Mouse (Mus musculus): ENCODE data around the gene Fam205a1.
A peak's percentile ranks its signal among the peaks of the same experiment; 100 is the strongest.
"Not testable (repeated sequence)": the region's sequence is repeated elsewhere in the genome, so short reads cannot be mapped to it uniquely, and the experiment has no call there.

The Fam205a1 gene

GRCm38 (mm10) chr4:42853788-42854187, at the start of gene Fam205a1:
Fam205a1 (minus strand) TSS chr4:42853888.
- DNase-seq (ENCODE audit: low spot score): not testable (repeated sequence)

DNA sequence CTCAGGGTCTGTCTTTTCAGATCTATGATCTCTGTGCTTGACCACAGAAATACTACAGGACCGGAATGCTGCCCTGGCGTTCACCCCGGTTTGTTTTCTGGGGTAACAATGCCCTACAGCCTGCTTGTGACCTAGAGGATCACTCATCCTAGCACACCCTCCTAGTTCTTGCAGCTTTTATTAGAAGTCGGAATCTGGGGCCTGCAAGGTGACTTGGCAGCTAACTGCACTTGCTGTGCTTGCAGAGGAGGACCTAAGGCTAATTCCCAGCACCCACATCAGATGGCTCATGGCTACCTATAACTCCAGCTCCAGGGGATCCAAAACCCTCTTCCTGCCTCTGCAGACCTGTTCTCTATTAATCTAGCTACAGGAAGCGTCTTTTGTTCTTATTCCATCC, 49.0 kb upstream of the Fam205a1 start:
- no peak for DNase-seq (ENCODE audit: low spot score)

DNA sequence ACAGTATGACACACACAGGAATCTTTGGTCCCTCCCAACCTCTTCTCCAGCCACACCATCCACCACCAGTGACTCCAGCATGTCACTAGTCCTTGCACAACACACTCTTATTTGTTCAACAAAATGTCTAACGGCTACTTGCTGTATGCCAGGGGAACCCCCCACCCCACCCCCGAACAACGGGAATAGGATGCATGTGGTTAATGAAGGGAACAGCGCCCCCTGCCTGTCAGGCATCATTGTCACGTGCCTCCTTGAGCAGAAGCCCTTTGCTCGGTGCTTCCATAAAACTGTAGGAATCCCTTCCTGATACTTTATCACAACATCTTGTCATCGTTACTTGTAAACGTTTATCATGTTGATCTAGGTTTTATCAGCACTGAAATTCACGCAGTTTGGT, 48.5 kb upstream of the Fam205a1 start:
- peak; percentile 16 for DNase-seq (ENCODE audit: low spot score)

GRCm38 (mm10) chr4:42900878-42901277, 47.2 kb upstream of the Fam205a1 start:
- DNase-seq (ENCODE audit: low spot score): no peak

- DNase-seq (ENCODE audit: low spot score): no peak
Observed at GRCm38 (mm10) chr4:42898914-42899313, 45.2 kb upstream of the Fam205a1 start.

- no peak for DNase-seq (ENCODE audit: low spot score)
Observed at GRCm38 (mm10) chr4:42895118-42895517, 41.4 kb upstream of the Fam205a1 start.

DNA sequence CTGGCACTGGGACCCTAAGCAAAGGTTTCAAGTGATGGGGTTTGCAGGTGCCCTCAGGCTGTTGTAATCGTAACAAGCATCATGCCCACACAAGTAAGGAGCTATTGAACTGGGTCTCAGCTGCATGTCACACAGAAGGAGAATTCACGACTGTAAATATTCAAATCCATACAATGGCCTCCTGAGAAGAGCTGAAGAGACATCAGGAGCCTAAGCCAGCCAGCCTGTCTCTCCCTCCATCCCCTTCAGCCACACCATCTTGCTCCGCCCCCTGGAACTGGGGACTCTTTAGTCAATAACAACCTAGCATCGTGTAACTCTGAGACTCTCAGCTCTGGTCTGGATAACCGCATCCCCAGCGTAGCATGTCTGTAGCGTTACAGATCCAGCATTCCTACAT, 37.5 kb upstream of the Fam205a1 start:
- DNase-seq (ENCODE audit: low spot score): no peak

- DNase-seq (ENCODE audit: low spot score): no peak
Observed at GRCm38 (mm10) chr4:42888806-42889205, 35.1 kb upstream of the Fam205a1 start.

DNA sequence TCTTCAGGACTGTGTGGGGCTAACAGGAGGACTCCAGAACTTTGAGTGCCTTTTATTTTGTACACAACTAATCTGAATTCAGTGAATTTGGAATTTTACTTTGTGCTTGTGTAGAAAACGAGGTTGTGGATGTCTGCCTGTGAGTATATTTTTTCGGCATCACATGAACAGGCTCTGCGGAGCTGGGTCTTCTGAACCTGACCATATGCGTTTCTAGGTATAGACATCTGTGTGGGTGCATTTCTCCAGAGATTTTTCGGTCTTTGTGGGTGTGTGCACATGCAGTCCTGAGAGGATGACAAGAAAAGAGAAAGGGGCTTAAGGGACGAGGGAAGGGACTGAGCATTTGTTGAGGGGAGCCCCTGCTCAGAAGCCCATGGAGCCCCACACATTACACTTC, 33.2 kb upstream of the Fam205a1 start:
- no peak for DNase-seq (ENCODE audit: low spot score)

DNA sequence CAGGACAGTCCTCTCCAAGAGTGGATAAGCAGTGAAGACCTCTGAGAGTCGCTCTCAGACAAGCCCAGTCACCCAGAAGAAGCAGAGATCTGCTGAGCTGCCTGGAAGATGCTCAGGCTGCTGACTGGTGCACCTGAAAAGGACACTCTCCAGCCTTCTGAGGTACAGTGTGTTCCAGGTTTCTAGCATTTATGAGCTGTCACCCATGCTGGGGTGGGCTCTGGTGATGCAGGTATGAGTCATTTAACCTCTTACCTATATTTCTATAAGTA, 26.9 kb upstream of the Fam205a1 start:
- no peak for DNase-seq (ENCODE audit: low spot score)

- no peak for DNase-seq (ENCODE audit: low spot score)
Observed at GRCm38 (mm10) chr4:42879829-42880676, 26.4 kb upstream of the Fam205a1 start.

- DNase-seq (ENCODE audit: low spot score): no peak
Observed at GRCm38 (mm10) chr4:42877657-42878056, 24.0 kb upstream of the Fam205a1 start.

GRCm38 (mm10) chr4:42876586-42877291, 23.1 kb upstream of the Fam205a1 start:
- no peak for DNase-seq (ENCODE audit: low spot score)

DNA sequence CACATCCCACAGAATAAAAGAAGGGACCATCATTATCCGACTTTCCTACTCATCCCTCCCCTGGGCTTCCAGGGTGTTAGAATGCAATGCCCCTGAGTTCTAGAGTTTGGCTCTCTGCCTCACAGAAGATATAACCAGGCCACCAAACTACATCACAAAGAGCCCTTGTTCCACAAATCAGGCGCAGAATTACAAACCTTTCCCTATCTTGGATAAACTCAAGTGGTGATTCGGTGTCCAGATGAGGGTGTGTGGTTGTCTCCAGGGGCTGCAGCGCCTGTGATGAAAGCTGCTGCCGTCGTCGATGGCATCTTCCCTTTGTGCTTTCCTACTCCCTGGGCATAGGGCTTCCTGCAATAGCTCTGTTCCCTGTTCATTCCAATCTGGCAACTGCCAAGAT, 20.4 kb upstream of the Fam205a1 start, which contains the start of gene Fam205c:
TSS of gene Fam205c (minus strand) at position 101 of the 400 bp plus-strand sequence.
- DNase-seq (ENCODE audit: low spot score): no peak

GRCm38 (mm10) chr4:42872746-42873435, 19.2 kb upstream of the Fam205a1 start:
- DNase-seq (ENCODE audit: low spot score): peak; percentile 29

DNA sequence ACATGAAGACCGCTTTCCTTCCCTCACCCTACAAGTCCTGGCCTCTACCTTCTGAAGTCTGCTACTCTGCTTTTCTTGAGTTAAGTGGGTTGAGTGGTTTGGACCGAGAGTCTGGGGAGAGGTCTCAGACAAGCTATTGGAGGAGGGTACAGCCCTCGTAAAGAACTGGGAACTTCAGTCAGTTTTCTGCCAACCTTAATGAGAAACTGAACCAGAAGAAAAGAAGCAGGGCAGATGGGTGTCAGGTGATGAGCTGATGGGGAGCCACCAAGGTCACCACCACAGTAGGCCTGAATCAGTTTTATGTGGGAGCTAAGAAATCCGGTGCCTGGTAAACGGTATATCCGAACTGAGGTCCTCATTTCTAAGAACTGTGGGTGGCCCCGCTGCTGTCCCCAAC, 18.5 kb upstream of the Fam205a1 start:
- no peak for DNase-seq (ENCODE audit: low spot score)

DNA sequence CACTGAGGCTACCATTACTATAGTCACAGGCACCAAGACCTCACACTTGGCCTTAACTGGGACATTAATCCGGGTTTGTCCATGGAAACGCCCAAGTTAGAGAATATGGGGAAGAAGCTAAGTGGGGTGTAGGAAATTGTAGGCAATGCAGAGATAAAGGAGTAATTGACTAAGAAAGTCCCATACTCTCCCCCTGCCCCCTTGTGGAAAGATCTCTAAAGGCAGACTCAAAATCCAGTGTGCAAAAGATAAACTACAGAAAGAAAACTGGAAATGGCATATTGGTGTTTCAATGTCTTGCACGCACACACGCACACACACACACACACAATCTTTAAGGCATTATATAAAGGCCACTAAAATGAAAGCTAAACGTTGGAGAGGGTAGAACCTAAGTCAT, 17.1 kb upstream of the Fam205a1 start:
- DNase-seq (ENCODE audit: low spot score): no peak

- no peak for DNase-seq (ENCODE audit: low spot score)
Observed at GRCm38 (mm10) chr4:42868193-42868592, 14.5 kb upstream of the Fam205a1 start.

GRCm38 (mm10) chr4:42867390-42867789, 13.7 kb upstream of the Fam205a1 start:
- DNase-seq (ENCODE audit: low spot score): no peak

DNA sequence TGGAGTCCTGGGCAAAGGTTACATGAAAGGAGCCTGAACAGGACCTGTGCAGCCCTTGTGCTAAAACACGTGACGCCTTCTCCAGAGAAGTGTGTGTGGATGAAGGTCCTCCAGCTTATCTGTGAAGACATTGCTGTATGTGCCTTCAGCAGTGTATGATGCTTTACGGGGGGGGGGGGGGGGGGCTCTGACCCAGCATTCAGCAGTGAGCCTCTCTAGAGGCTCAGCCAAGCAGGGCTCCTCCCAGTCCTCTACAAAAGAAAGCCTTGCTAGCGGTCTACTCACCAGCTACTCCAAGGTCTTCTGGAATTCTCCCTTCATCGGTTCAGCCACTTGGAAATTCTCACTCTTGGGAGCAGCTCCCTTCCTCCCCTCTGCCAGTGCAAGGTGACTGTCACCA, 9.8 kb upstream of the Fam205a1 start:
- not testable (repeated sequence) for DNase-seq (ENCODE audit: low spot score)

DNA sequence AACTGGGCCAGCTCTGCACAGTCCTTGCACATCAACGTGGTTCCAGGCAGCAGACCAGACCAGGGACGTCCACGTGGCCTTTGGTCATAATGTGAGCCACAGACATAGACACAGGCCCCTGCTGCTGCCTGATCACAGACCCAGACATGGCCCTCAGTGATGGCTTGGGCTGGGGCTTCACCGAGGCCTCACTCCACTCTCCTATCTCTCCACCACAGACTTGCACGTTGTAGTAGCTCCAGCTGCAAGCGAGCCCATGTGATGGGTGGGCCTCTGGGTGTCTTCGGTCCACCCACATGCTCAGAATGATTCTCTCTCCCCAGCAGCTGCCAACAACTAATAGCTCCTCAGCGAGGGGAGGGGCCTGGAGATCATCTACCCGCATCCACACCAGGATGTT, 6.8 kb upstream of the Fam205a1 start:
- not testable (repeated sequence) for DNase-seq (ENCODE audit: low spot score)

DNA sequence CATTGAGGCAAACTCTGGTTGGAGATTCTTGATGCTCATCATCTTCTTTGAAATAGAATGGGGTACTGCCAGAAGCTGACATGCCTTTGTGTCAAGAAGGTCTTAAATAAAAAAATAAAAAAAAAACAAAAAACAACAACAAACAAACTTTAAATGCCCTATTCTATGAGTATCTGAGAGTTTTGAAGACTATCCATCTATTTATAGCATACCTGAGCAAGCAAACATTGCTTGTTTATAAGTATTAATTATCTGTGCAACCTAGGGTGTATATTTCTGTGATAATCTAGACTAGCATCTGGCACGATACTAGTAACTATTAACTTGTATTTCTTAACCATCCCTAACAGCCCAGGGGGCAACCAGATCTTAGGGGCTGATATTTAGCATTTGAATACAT, 3.0 kb upstream of the Fam205a1 start, which contains the start of gene Gm12394:
TSS of gene Gm12394 (minus strand) at position 101 of the 400 bp plus-strand sequence.
- not testable (repeated sequence) for DNase-seq (ENCODE audit: low spot score)

Data from testis, postnatal 14 days (tissue).